Comparison of ENCODE assay signal across 8 mouse cellular contexts in genomic region chr4:134922111-134922924, GRCm38 (mm10). TPM values are rescaled to one million over a fixed set of nuclear protein-coding genes. Genes with fewer than 3 reads are reported as not detected.
DNase-seq lines count a peak whose midpoint lies in the region; ATAC-seq and TF ChIP-seq lines count a peak whose summit lies in the region.

No protein-coding gene starts in this region.

- H3K36me3 ChIP-seq in erythroblast, embryonic 14.5 days (ENCODE audit: control insufficient read depth) = peaks cover 37% of the 10 kb centered on the region
- peaks cover 23% of the 10 kb centered on the region for H3K36me3 ChIP-seq in limb, embryonic 12.5 days
- peaks cover 22% of the 10 kb centered on the region for H3K36me3 ChIP-seq in stomach, embryonic 14.5 days (ENCODE audit: control insufficient read depth, insufficient read depth, low read length)

- TF ChIP-seq POLR2A in embryonic fibroblast, embryonic 13.5 days (IDR thresholded peaks at IDR 0.05; ENCODE audit: low read depth, low read length) = no peak

- peak overlapping the region; percentile 97 for H3K9ac ChIP-seq in limb, embryonic 12.5 days (replicated peaks)
- H3K9ac ChIP-seq in stomach, embryonic 14.5 days (replicated peaks; ENCODE audit: low read depth, low read length) = 0 out of 2 replicates have a peak overlapping the region, but pooled peaks have one; percentile 42

- peak overlapping the region; percentile 70 for H3K27ac ChIP-seq in embryonic fibroblast, embryonic 13.5 days (ENCODE audit: insufficient read depth, low read length)
- peak overlapping the region; percentile 92 for H3K27ac ChIP-seq in limb, embryonic 12.5 days
- peak overlapping the region; percentile 80; the same call in 1 of the 2 replicates for H3K27ac ChIP-seq in stomach, embryonic 14.5 days (ENCODE audit: low read length)

- no peaks in the 10 kb centered on the region for H3K9me3 ChIP-seq in erythroblast, embryonic 14.5 days (ENCODE audit: control insufficient read depth, low read length)
- no peaks in the 10 kb centered on the region for H3K9me3 ChIP-seq in limb, embryonic 12.5 days
- H3K9me3 ChIP-seq in stomach, embryonic 14.5 days (ENCODE audit: control insufficient read depth, low read depth, low read length) = no peaks in the 10 kb centered on the region

- DNase-seq in 3T3-L1 (ENCODE audit: low read depth, low spot score) = peak; percentile 69
- DNase-seq in adrenal gland, postnatal 25 days = no peak
- DNase-seq in testis, postnatal 14 days (ENCODE audit: low spot score) = no peak

- no peak for ATAC-seq in erythroblast, adult 5-6 weeks (replicated peaks; ENCODE audit: low FRiP score, poor library complexity, severe bottlenecking)
- no peak for ATAC-seq in limb, embryonic 12.5 days (ENCODE audit: insufficient number of reproducible peaks, insufficient read depth, low FRiP score, low TSS enrichment, low read depth)
- ATAC-seq in stomach, embryonic 14.5 days (ENCODE audit: insufficient number of reproducible peaks, insufficient read depth, low FRiP score, low read depth) = no peak

- WGBS in limb, embryonic 12.5 days = 56% methylated on average over 10 of the region's 10 CpGs
- WGBS in stomach, embryonic 14.5 days = 61% methylated on average over 10 of the region's 10 CpGs

- peaks cover 73% of the 10 kb centered on the region for H3K4me1 ChIP-seq in erythroblast, embryonic 14.5 days (ENCODE audit: control insufficient read depth)
- H3K4me1 ChIP-seq in embryonic fibroblast, embryonic 13.5 days (ENCODE audit: control insufficient read depth, insufficient read depth, low read length) = peaks cover 5% of the 10 kb centered on the region; the same call in 1 of the 2 replicates
- H3K4me1 ChIP-seq in limb, embryonic 12.5 days (replicated peaks) = peaks cover 19% of the 10 kb centered on the region
- peaks cover 13% of the 10 kb centered on the region for H3K4me1 ChIP-seq in stomach, embryonic 14.5 days (ENCODE audit: control insufficient read depth, insufficient read depth, low read length)

- peak overlapping the region; percentile 81 for H3K4me2 ChIP-seq in limb, embryonic 12.5 days
- H3K4me2 ChIP-seq in stomach, embryonic 14.5 days (replicated peaks; ENCODE audit: low read depth, low read length) = peak overlapping the region; percentile 95

- peak overlapping the region; percentile 79 for H3K4me3 ChIP-seq in erythroblast, embryonic 14.5 days (replicated peaks)
- peak overlapping the region; percentile 49; the same call in 1 of the 2 replicates for H3K4me3 ChIP-seq in embryonic fibroblast, embryonic 13.5 days (ENCODE audit: insufficient read depth, low read length)
- peak overlapping the region; percentile 100 for H3K4me3 ChIP-seq in limb, embryonic 12.5 days (replicated peaks)
- peak overlapping the region; percentile 100 for H3K4me3 ChIP-seq in stomach, embryonic 14.5 days (ENCODE audit: low read depth, low read length)

- no peaks in the 10 kb centered on the region for H3K27me3 ChIP-seq in erythroblast, embryonic 14.5 days (ENCODE audit: control insufficient read depth)
- no peaks in the 10 kb centered on the region for H3K27me3 ChIP-seq in limb, embryonic 12.5 days
- H3K27me3 ChIP-seq in stomach, embryonic 14.5 days (ENCODE audit: control insufficient read depth, insufficient read depth, low read length) = no peaks in the 10 kb centered on the region

- TF ChIP-seq CTCF in embryonic fibroblast, embryonic 13.5 days (IDR thresholded peaks at IDR 0.05; ENCODE audit: borderline replicate concordance, insufficient read depth, low read length) = no peak

RNA-seq across cellular contexts. Expression of gene Rsrp1, which starts 1.1 kb away (rescaled TPM):
- 62.6 and 71.3 TPM in 2 replicates for polyA plus RNA-seq in erythroblast, embryonic 14.5 days (2012)
- total RNA-seq in erythroblast, adult 5-6 weeks (2015; ENCODE audit: low replicate concordance) = 2,585 and 2,588 TPM in 2 replicates
- 1,104 and 1,368 TPM in 2 replicates for total RNA-seq in erythroblast, adult 5-6 weeks (2017; ENCODE audit: low replicate concordance)
- 257 and 312 TPM in 2 replicates for polyA plus RNA-seq in embryonic fibroblast, embryonic 13.5 days (2011; ENCODE audit: insufficient read length, low read depth, missing spikeins)
- polyA plus RNA-seq in limb, embryonic 12.5 days (2016; fragmentation: Nextera tagmentation; extraction: Ambion mirVana) = 510 and 528 TPM in 2 replicates
- 506 and 565 TPM in 2 replicates for polyA plus RNA-seq in stomach, embryonic 14.5 days (2014; fragmentation: Nextera tagmentation; extraction: Ambion mirVana)
- total RNA-seq in adrenal gland, postnatal 25 days (2021) = 603 and 640 TPM in 2 replicates

RNA-seq across cellular contexts. Expression of gene Tmem50a, which starts 7.5 kb away (rescaled TPM):
- polyA plus RNA-seq in erythroblast, embryonic 14.5 days (2012) = 1.0 and 1.2 TPM in 2 replicates
- total RNA-seq in erythroblast, adult 5-6 weeks (2015; ENCODE audit: low replicate concordance) = 150 and 151 TPM in 2 replicates
- 200 and 208 TPM in 2 replicates for total RNA-seq in erythroblast, adult 5-6 weeks (2017; ENCODE audit: low replicate concordance)
- polyA plus RNA-seq in embryonic fibroblast, embryonic 13.5 days (2011; ENCODE audit: insufficient read length, low read depth, missing spikeins) = 156 and 191 TPM in 2 replicates
- polyA plus RNA-seq in limb, embryonic 12.5 days (2016; fragmentation: Nextera tagmentation; extraction: Ambion mirVana) = 156 and 159 TPM in 2 replicates
- polyA plus RNA-seq in stomach, embryonic 14.5 days (2014; fragmentation: Nextera tagmentation; extraction: Ambion mirVana) = 180 and 186 TPM in 2 replicates
- 337 and 444 TPM in 2 replicates for total RNA-seq in adrenal gland, postnatal 25 days (2021)

RNA-seq across cellular contexts. Expression of gene Syf2, which starts 8.4 kb away (rescaled TPM):
- polyA plus RNA-seq in erythroblast, embryonic 14.5 days (2012) = 10.1 and 17.9 TPM in 2 replicates
- 103 and 110 TPM in 2 replicates for total RNA-seq in erythroblast, adult 5-6 weeks (2015; ENCODE audit: low replicate concordance)
- 291 and 294 TPM in 2 replicates for total RNA-seq in erythroblast, adult 5-6 weeks (2017; ENCODE audit: low replicate concordance)
- polyA plus RNA-seq in embryonic fibroblast, embryonic 13.5 days (2011; ENCODE audit: insufficient read length, low read depth, missing spikeins) = 46.6 and 48.8 TPM in 2 replicates
- 72.9 and 73.8 TPM in 2 replicates for polyA plus RNA-seq in limb, embryonic 12.5 days (2016; fragmentation: Nextera tagmentation; extraction: Ambion mirVana)
- polyA plus RNA-seq in stomach, embryonic 14.5 days (2014; fragmentation: Nextera tagmentation; extraction: Ambion mirVana) = 67.7 and 71.7 TPM in 2 replicates
- 109 TPM in 2 replicates for total RNA-seq in adrenal gland, postnatal 25 days (2021)

RNA-seq across cellular contexts. Expression of gene Rhd, which starts 58.0 kb away (rescaled TPM):
- 54.9 and 73.6 TPM in 2 replicates for polyA plus RNA-seq in erythroblast, embryonic 14.5 days (2012)
- 408 and 436 TPM in 2 replicates for total RNA-seq in erythroblast, adult 5-6 weeks (2015; ENCODE audit: low replicate concordance)
- total RNA-seq in erythroblast, adult 5-6 weeks (2017; ENCODE audit: low replicate concordance) = 820 and 839 TPM in 2 replicates
- 0.51 and 0.72 TPM in 2 replicates for polyA plus RNA-seq in embryonic fibroblast, embryonic 13.5 days (2011; ENCODE audit: insufficient read length, low read depth, missing spikeins)
- polyA plus RNA-seq in limb, embryonic 12.5 days (2016; fragmentation: Nextera tagmentation; extraction: Ambion mirVana) = 7.8 TPM in 2 replicates
- 1.2 and 1.6 TPM in 2 replicates for polyA plus RNA-seq in stomach, embryonic 14.5 days (2014; fragmentation: Nextera tagmentation; extraction: Ambion mirVana)
- total RNA-seq in adrenal gland, postnatal 25 days (2021) = 0.33 TPM in 1 of 2 replicates, not detected in the other

Comparison
In these comparisons a context has a peak if more than half of its experiments do, and no peak if none do; other contexts are left out.
1. H3K4me3 ChIP-seq: peak in every context shown above with its lines; median percentile 100 in limb, embryonic 12.5 days; 100 in stomach, embryonic 14.5 days; 79 in erythroblast, embryonic 14.5 days; 49 in embryonic fibroblast, embryonic 13.5 days.
2. RNA of gene Tmem50a, which starts 7.5 kb away (polyA plus RNA-seq): 180 to 186 TPM in stomach, embryonic 14.5 days, 156 to 159 TPM in limb, embryonic 12.5 days and 156 to 191 TPM in embryonic fibroblast, embryonic 13.5 days; 1.0 to 1.2 TPM in erythroblast, embryonic 14.5 days; every median in the first group is over 10 times any median in the second.
3. Peak in every context shown above with its lines, with median percentiles within 50 percentile points of each other: H3K27ac ChIP-seq.